16 mouse cellular contexts compared by ENCODE assay signal in genomic region chr15:31722429-31722828, GRCm38 (mm10).
DNase-seq lines count a peak whose midpoint lies in the region; TF ChIP-seq lines count a peak whose summit lies in the region.
"Had no signal": no experiment of that assay in that cellular context is flagged by ENCODE, and none has a peak within 500 bp of the region (broad histone marks: within the 10 kb centered on the region; RNA-seq: fewer than 3 reads in every experiment).

No protein-coding gene starts in this region.

- no peaks in the 10 kb centered on the region for H3K9me3 ChIP-seq in MEL (replicated peaks; ENCODE audit: insufficient read depth, low read length)
- H3K9me3 ChIP-seq: G1E had no signal

- no peak overlapping the region for H3K9ac ChIP-seq in MEL (ENCODE audit: control insufficient read depth, low read depth, low read length, poor library complexity, severe bottlenecking)

- H3K4me3 ChIP-seq in MEL (ENCODE audit: control insufficient read depth in 1 of 2, insufficient read depth in 1 of 2, low read depth in 2 of 2, low read length in 2 of 2) = peak overlapping the region in 1 of 2 experiments; percentile 6; a peak in 1 of 4 replicates

- no peaks in the 10 kb centered on the region for H3K27me3 ChIP-seq in MEL (ENCODE audit: control insufficient read depth in 1 of 2, insufficient read depth in 2 of 2, low read length in 2 of 2)
- H3K27me3 ChIP-seq: CH12.LX had no signal

- peak; percentile 39 to 51; a peak in 3 of 4 replicates for TF ChIP-seq EP300 in MEL (IDR thresholded peaks at IDR 0.05; ENCODE audit: low read depth in 1 of 2, low read length in 2 of 2)

- TF ChIP-seq RAD21 in MEL (IDR thresholded peaks at IDR 0.05; ENCODE audit: low read depth, low read length) = no peak

- intact Hi-C loops in heart, postnatal 10 days (cut with DNase I) = no loop called here

- H3K79me2 ChIP-seq in MEL (ENCODE audit: control insufficient read depth, insufficient read depth, low read length, poor library complexity) = no peaks in the 10 kb centered on the region

- H3K4me1 ChIP-seq in MEL (ENCODE audit: control insufficient read depth in 1 of 2, insufficient read depth in 2 of 2, low read length in 2 of 2) = peaks cover 12 to 14% of the 10 kb centered on the region in 2 experiments

- TF ChIP-seq CTCF in MEL (IDR thresholded peaks at IDR 0.05 in 2 of 3, conservative IDR thresholded peaks at IDR 0.05 in 1 of 3; ENCODE audit: control insufficient read depth in 1 of 3, insufficient read depth in 1 of 3, low read depth in 2 of 3, low read length in 3 of 3, poor library complexity in 1 of 3, severe bottlenecking in 1 of 3) = no peak

- H3K27ac ChIP-seq in MEL (ENCODE audit: control insufficient read depth, low read depth, low read length) = no peak overlapping the region

- no peak for TF ChIP-seq POLR2A in MEL (IDR thresholded peaks at IDR 0.05; ENCODE audit: control insufficient read depth in 1 of 2, insufficient read depth in 1 of 2, low read depth in 1 of 2, low read length in 2 of 2, poor library complexity in 1 of 2)

- DNase-seq in MEL (ENCODE audit: low read depth, low spot score) = peak; percentile 78
- no peak for DNase-seq in heart, postnatal 10 days
- DNase-seq: adrenal gland, adult 2 months; adrenal gland, adult 8-10 months; adrenal gland, postnatal 10 days; adrenal gland, postnatal 14 days; adrenal gland, postnatal 25 days; adrenal gland, postnatal 36 days; B cell, adult 2 months; cerebellum, adult 11 months; cerebellum, adult 11-12 months; cerebellum, adult 18-20 months; cerebellum, adult 2 months; cerebellum, adult 8-10 months had no signal

- H3K36me3 ChIP-seq in MEL (ENCODE audit: control insufficient read depth in 1 of 2, insufficient read depth in 2 of 2, low read length in 2 of 2) = peaks cover 0 to 11% of the 10 kb centered on the region in 2 experiments; a peak in 2 of 4 replicates
- H3K36me3 ChIP-seq: G1E had no signal

TF ChIP-seq in MEL, 35 proteins besides CTCF, POLR2A, EP300 and RAD21:
- TF ChIP-seq MXI1 (IDR thresholded peaks at IDR 0.05; ENCODE audit: low read depth, low read length) (no peak), E2F4 (IDR thresholded peaks at IDR 0.05; ENCODE audit: borderline replicate concordance, low read depth, low read length) (no peak)
